Mouse (Mus musculus): ENCODE results near the gene Ar.

DNA sequence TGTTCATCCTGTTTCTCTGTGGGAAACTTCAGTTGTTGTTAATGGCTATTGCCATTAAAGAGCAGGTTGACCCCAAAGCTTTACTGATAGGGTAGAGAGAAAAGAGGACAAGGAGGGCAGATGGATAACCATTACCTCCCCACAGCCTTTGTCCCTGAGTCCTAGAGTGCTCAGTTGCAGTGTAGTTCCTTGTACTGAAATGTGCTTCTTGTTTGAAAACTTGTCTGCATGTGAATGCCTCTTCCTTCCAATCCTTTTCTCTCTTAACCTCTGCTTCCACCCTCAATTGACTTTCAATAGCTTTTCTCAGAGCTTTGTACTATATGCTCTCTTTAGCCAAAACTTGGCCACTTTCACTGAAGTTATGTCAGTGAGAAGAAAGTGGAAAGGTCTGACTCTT, 168.9 kb downstream of the Ar start:
- TF ChIP-seq CTCF (IDR thresholded peaks at IDR 0.05; ENCODE audit: low read depth), result no peak
- TF ChIP-seq EP300 (IDR thresholded peaks at IDR 0.05; ENCODE audit: low read depth), result no peak
